Mouse (Mus musculus): ENCODE measurements at regions not wholly inside any gene's neighbourhood (a gene's known extent, or its start where the extent isn't known, plus 50 kb on each side); places are given as distances from the start of the nearest gene placed in this dataset.

- Histone ChIP-seq H3K4me3 (replicated peaks; ENCODE audit: low read length) (no peak overlapping the region), H3K27me3 (ENCODE audit: insufficient read depth, low read length) (no peaks in the 10 kb centered on the region), H3K4me1 (replicated peaks; ENCODE audit: low read depth, low read length) (peaks cover 13% of the 10 kb centered on the region; the same call in 1 of the 2 replicates), H3K36me3 (ENCODE audit: insufficient read depth, low read length) (no peaks in the 10 kb centered on the region), H3K9me3 (ENCODE audit: low read length) (peaks cover 14% of the 10 kb centered on the region)
- TF ChIP-seq POU5F1 (IDR thresholded peaks at IDR 0.05; ENCODE audit: borderline replicate concordance, low read length) = no peak
- no peak for TF ChIP-seq NANOG (IDR thresholded peaks at IDR 0.05; ENCODE audit: borderline replicate concordance, low read length)
- no peak for TF ChIP-seq CTCF (conservative IDR thresholded peaks at IDR 0.05; ENCODE audit: low read length)
These were observed 49.7 kb upstream of the Ier3 start for GRCm38 (mm10) chr17:35771656-35772405.
